Mouse (Mus musculus) heart, postnatal 10 days (tissue): ENCODE measurements around the gene Aprt. TPM values are rescaled to one million over a fixed set of nuclear protein-coding genes. Genes with fewer than 3 reads are reported as not detected.
"Not testable (repeated sequence)": the region's sequence is repeated elsewhere in the genome, so short reads cannot be mapped to it uniquely, and the experiment has no call there.

ENCODE experiments used
- DNase-seq, 2 experiments: peaks; one replicate each; pipeline ENCODE4 v3.0.0; 2021
- intact Hi-C: fragments of 180-260 bp; cut with DNase I; formaldehyde crosslinking; loops from one replicate; pipeline ENCODE4 v1.15.1; 2025
- total RNA-seq, 2 experiments: library from RNA; stranded (reverse); gene quantifications; 2 replicates each; pipeline ENCODE4 v1.2.3; 2021

Aprt gene
- total RNA-seq, 2 experiments from 2014 or later, result 37.9 to 41.8 TPM

- intact Hi-C loops, result no loop called here
- no peak for DNase-seq
Measured at GRCm38 (mm10) chr8:122593240-122593639, 16.5 kb upstream of the Aprt start.

GRCm38 (mm10) chr8:122586749-122587148 is 10.0 kb upstream of the Aprt start:
- no peak for DNase-seq
- intact Hi-C loops, result no loop called here

DNA sequence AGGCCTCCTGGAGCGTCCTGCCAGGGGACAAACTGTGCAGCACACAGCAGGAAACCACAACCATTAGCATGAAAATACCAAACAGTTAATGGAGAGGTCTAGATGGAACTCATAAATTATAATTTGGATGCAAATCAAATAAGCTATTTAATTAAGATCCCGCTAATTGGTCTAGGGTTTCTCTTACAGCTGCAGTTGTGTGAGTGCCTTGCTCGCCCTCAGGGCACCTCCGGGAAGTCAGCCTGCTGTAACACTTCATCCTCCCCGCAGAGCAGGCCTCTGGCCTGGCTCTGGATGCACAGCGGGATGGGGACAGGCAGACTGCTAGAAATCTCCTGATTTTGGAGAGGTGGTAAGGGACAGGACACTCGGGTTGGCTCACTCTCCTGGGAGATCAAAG is 9.5 kb upstream of the Aprt start:
- intact Hi-C loops, result no loop called here
- no peak for DNase-seq

DNA sequence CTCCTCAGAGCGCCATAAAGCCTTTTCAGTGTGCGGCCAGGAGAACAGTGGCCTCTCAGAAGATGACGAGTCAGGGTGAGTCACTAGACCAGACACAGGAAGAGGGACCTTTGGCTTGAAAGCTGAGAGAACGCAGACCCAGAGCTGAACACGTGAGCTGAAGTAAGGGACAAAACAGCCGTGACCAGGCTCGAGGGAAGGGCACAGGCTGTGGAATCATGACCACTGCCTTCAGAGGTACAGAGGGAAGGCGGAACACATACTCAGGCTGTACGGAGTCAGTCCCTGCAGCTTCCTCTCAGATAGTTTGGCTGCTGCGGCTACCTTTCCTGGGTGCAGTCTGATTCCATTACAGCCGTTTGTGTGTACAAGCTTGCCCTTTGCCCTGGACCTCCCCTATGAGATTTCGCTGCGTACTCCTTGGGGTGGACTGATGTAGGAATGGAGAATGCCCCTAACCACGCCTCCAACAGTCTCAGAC is 8.7 kb upstream of the Aprt start:
- no peak for DNase-seq

GRCm38 (mm10) chr8:122584981-122585380 is 8.3 kb upstream of the Aprt start:
- DNase-seq, result no peak
- intact Hi-C loops, result no loop called here

More for the DNA sequence above, 8.7 kb upstream of the Aprt start:
- intact Hi-C loops, result no loop called here

DNA sequence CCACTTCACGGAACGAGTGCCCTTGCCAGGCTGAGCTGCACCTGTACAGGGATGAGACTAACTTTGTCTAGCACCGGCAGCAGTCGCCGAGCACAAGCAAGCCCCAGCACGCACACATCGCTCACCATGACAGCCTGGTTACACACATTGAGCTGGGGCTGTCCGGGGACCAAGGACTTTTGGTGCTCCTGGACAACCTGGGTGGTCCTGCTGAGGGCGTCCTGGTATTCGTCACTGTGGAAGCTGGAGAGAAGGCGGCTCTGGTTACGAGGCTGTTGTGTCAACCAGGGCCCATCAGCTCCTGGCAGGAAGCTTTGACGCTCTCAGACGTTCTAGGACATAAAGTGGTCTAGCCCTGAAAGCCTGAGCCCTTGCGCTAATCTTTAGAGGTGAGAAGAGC is 4.2 kb upstream of the Aprt start:
- DNase-seq, result no peak

DNA sequence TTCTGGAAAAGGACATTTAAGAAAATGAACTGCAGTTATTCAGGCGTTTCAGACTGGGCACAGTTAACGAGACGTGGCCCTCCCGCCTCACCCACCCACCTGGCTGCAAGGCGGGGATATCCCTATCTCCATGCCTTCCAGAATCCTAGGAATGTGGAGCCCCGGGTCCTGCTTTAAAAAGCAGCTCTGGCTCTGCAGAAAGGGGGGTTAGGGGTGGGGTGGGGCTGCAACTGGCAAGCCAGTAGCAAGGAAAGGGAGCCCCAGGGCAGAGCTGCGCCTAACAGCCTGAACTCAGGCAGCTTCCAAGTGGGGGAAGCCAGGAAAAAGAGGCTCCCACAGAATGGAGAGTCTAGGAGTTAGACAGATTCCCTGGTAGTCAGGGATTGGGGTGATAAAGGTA is 2.5 kb upstream of the Aprt start:
- intact Hi-C loops, result no loop called here
- no peak for DNase-seq

More for the DNA sequence above, 4.2 kb upstream of the Aprt start:
- intact Hi-C loops, result no loop called here

DNA sequence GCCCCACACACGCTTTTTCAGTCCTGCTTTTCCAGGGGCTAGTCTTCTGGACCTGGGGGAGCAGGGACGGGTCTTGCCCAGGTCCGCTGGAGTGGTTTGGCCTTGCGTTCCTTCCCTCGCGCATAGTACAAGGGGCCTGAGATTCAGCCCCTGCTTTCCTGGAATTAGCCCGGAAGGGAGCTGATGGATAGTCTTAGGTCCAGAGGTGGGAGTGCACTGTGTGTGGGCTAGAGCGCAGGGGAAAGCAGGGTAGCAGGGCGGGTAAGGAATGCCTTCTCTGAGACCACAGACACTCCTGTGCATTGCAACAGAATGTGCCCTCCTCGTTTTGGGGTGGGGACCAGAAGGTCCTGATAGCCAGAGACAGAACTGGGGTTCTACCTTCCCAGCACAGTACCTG is 407 bp upstream of the Aprt start:
- intact Hi-C loops, result no loop called here
- DNase-seq, result no peak

DNA sequence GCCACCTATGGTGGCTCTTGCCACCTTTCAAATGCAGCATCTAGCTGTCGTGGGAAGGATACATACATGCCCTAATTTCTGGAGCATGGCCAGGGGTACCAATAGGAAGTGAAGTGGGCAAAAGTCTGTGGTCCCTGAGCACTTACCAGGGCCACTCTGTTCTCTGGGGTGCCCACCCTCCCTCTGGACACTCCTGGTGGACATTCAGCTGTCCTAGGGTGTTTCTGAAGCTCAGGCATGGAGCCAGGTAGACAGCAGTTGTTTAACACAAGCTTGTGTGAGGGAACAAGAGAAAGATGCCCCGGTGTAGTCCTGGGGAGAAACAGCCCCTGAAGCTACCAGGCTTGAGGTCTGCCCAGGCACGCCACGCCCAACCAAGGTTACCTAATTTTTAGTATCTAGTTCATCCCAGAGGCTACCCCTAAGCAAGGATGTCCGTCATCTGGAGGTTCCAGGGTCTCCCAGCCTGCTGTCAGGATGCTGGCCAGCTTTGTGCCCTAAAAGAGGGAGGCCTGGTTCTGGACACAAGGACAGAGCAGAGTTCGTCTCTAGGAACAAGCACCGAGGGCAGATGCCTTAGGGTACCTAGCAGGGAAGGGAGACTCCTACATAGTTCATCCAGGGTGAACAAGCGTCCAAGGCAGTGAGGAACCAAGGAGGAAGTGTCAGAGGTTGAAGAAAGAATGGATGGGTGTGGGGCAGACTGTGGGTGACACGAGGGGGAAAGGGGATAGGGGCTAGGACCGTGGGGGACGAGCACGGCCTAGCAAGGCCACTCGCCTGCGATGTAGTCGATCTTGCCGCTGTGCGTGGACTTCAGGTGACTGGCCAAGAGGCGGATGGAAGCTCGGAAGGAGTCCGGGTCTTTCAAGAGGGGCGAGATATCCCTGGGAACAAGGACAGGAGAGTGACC is 718 bp downstream of the Aprt start:
- no peak for DNase-seq
- intact Hi-C loops, result no loop called here

DNA sequence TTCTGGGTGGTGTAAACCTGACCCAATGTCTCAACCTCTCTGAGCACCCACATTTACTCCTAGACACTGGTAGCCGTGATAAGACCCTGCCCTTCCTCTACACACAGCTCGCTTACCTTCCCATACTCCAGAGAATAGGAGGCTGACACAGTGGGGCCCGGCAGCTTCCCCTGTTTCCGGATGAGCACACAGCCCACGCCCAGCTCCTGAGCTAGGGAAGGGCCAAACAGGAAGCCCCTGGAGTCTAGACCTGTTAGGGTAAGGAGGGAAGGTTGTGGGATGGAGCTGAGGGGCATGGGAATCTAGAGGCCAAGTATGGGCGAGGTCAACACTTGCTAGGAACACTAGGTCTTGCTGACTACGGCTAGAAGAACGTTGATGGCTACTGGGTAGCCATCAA is 1.4 kb downstream of the Aprt start:
- intact Hi-C loops, result no loop called here
- no peak for DNase-seq

GRCm38 (mm10) chr8:122574667-122575251 is 1.9 kb downstream of the Aprt start:
- DNase-seq, result no peak
- intact Hi-C loops, result no loop called here

DNA sequence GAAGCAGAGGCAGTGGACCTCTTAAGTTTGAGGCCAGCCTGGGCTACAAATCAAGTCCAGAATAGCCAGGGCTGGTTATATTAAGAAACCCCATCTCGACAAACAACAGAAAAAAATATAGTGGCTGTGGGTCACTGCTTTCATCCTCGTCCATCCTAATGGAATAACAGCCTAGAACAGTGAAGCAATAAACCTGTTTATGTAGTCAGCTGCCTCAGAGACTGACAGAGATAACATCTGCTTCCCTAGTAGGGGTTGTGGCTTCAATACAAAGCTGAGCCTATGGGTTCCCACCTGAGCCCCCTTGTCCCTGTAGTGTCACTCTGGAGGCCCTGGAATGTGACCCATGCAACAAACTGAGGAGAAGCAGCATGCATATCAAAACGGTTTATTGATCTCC is 2.4 kb downstream of the Aprt start:
- DNase-seq, result no peak
- intact Hi-C loops, result no loop called here

- intact Hi-C loops, result no loop called here
- no peak for DNase-seq
Measured at GRCm38 (mm10) chr8:122573577-122573976, 3.1 kb downstream of the Aprt start.

DNA sequence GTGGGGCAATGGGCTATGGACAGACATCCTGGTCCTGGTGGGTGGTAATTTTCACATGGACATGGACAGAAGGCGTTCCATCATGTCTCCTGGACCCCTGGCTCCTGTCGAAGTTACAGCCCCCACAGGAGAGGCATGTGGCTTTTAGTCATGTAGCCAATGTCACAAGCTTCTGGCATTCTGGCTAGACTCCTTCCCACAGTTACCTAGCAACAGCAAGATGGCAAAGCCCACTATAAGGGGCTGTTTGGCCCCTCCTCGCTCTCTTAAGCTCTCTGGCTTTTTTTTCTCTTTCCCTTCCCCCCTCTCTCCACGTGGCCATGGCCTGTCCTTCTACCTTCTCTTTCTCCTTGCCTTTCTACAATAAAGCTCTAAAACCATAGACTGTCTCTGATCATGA is 3.5 kb downstream of the Aprt start:
- DNase-seq, intact Hi-C loops: not testable (repeated sequence)

- intact Hi-C loops, result no loop called here
- no peak for DNase-seq
Measured at GRCm38 (mm10) chr8:122572751-122573150, 4.0 kb downstream of the Aprt start.

DNA sequence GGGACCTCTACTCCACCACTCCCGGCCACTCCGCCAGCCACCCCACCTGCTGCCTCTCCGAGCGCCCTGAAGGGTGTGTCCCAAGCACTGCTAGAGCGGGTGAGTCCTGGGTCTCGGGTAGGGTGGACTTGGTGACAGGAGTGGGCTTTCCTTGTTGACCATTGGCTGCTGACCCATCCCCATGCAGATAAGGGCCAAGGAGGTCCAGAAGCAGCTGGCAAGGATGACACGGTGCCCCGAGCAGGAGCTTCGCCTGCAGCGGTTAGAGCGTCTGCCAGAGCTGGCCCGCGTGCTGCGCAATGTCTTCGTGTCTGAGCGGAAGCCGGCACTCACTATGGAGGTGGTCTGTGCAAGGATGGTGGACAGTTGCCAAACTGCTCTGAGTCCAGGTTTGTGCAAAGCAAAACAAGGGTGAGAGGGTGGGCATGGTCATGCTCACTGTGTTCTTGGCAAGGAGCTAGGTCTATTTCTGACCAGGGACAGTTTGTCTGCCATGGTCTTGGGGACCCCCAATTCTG is 4.9 kb downstream of the Aprt start:
- intact Hi-C loops, result no loop called here
- DNase-seq, result no peak

DNA sequence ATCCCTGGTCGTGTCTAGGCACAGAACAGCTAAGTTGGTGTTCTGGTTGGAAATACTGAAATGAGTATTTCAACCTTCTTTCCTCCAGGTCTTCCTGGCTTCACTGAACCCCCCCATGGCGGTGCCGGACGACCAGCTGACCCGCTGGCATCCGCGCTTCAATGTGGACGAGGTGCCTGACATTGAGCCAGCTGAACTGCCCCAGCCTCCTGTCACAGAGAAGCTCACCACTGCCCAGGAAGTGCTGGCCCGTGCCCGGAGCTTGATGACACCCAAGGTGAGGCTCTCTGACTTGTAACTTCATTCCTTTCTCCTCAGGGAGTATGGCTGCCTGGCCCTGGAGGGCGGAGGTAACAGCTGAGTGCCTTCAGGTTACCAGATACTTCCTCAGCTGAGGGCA is 5.6 kb downstream of the Aprt start:
- DNase-seq, result no peak
- intact Hi-C loops, result no loop called here

- DNase-seq, result no peak
- intact Hi-C loops, result no loop called here
Measured at GRCm38 (mm10) chr8:122569996-122570395, 6.7 kb downstream of the Aprt start.

DNA sequence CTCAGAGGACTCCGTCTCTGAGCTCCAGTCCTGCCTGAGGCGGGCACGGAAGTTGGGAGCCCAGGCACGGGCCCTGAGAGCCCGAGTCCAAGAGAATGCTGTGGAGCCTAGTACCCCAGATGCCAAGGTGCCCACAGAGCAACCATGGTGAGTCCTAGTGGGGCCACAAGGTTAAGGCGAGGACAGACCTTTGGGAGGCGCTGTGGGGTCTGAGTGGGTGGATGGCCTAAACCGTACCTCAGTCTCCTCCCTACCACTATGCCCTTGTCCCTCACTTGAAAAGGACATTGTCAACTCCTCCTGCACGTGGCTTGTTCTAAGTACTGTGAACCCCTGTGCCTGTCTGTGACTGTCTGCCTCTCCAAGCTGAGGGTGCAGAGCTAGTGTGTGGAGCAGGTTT is 7.4 kb downstream of the Aprt start:
- intact Hi-C loops, result no loop called here
- DNase-seq, result no peak

DNA sequence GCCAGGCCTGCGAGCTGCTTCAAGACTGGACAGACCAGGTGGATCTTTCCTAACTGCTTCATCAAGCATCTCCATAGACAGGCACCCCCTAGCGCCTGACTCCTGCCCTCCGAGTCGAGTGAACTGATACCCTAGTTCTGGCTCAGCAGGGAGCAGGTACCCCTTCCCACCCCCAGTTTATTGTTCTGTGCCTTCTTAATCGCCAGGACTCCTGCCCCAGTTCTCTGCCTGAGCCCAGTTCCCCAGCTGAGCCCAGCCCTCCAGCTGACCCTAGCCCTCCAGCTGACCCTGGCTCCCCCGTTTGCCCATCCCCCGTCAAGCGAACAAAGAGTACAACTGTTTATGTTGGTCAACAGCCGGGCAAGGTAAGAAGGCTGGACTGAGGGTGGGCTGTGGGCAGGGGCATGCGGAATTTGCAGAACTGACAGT is 7.8 kb downstream of the Aprt start:
- intact Hi-C loops, result no loop called here

DNA sequence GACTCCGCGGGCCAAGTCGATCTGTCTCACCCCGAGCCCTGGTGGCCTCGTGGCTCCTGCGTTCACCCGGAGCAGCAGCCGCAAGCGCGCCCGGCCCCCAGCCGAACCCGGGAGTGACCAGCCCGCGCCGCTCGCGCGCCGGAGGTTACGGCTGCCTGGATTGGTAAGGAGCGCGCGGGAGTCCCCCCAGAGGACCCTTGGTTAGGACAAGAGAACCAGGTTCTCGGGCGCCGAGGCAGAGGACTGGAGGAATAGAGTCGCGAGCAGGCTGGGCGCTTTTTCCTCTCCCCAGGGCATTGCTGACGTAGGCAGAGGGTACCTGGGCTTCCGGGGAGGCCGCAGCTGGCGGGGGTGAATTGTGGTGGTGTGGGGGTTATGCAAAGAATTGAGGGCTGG is 8.6 kb downstream of the Aprt start:
- intact Hi-C loops, result no loop called here

More for the DNA sequence above, 7.8 kb downstream of the Aprt start:
- DNase-seq, result no peak

More for the DNA sequence above, 8.6 kb downstream of the Aprt start:
- DNase-seq, result no peak
